Mouse (Mus musculus) limb, embryonic 13.5 days (tissue): ENCODE results near the gene Olfr157. TPM values are rescaled to one million over a fixed set of nuclear protein-coding genes. Genes with fewer than 3 reads are reported as not detected.

ENCODE experiments used
- polyA plus RNA-seq: library from polyadenylated mRNA; unstranded; fragments of >200 nt; fragmentation: Nextera tagmentation; extraction: Ambion mirVana; gene quantifications from 2 replicates; pipeline ENCODE4 v1.2.1, GENCODE M21; 2015

Olfr157 gene
- polyA plus RNA-seq, 1 experiment from 2014 or later: not detected

Other genes with a start within 250 kb of the Olfr157 start
- gene Npr2, start 208.3 kb downstream of the Olfr157 start, polyA plus RNA-seq: 18.7 and 20.2 TPM in 2 replicates
- gene Spag8, start 186.6 kb downstream of the Olfr157 start, polyA plus RNA-seq: 0.84 and 1.00 TPM in 2 replicates
- gene Hint2, start 183.7 kb downstream of the Olfr157 start, polyA plus RNA-seq: 78.3 and 90.2 TPM in 2 replicates
- 7.8 and 8.2 TPM in 2 replicates for gene Tmem8b, start 171.2 kb downstream of the Olfr157 start, polyA plus RNA-seq
- gene Fam221b, start 171.1 kb downstream of the Olfr157 start, polyA plus RNA-seq: 2.5 and 2.6 TPM in 2 replicates
- not detected in 2 replicates for gene Olfr70, start 139.4 kb downstream of the Olfr157 start, polyA plus RNA-seq
- gene Olfr71, start 129.9 kb downstream of the Olfr157 start, polyA plus RNA-seq: not detected in 2 replicates
- gene Hrct1, start 113.0 kb downstream of the Olfr157 start, polyA plus RNA-seq: 1.7 and 2.3 TPM in 2 replicates
- gene Spaar, start 110.2 kb downstream of the Olfr157 start, polyA plus RNA-seq: 0.33 and 0.63 TPM in 2 replicates
- gene Olfr159, start 69.2 kb downstream of the Olfr157 start, polyA plus RNA-seq: not detected in 2 replicates
- gene Olfr156, start 16.3 kb downstream of the Olfr157 start, polyA plus RNA-seq: 0.18 and 0.20 TPM in 2 replicates
- not detected in 2 replicates for gene Olfr155, start 11.4 kb upstream of the Olfr157 start, polyA plus RNA-seq
- gene Reck, start 35.3 kb upstream of the Olfr157 start, polyA plus RNA-seq: 35.7 and 36.3 TPM in 2 replicates
- gene Glipr2, start 117.2 kb upstream of the Olfr157 start, polyA plus RNA-seq: 124 and 125 TPM in 2 replicates
- not detected in 2 replicates for gene Ccin, start 143.3 kb upstream of the Olfr157 start, polyA plus RNA-seq
- gene Clta, start 164.3 kb upstream of the Olfr157 start, polyA plus RNA-seq: 246 and 261 TPM in 2 replicates
- gene Gne, start 244.0 kb upstream of the Olfr157 start, polyA plus RNA-seq: 22.9 and 24.8 TPM in 2 replicates